ENCODE assay signal across 12 mouse cellular contexts in genomic region chr19:55143391-55144300, GRCm38 (mm10). TPM values are rescaled to one million over a fixed set of nuclear protein-coding genes. Genes with fewer than 3 reads are reported as not detected.
A peak's percentile ranks its signal among the peaks of the same experiment; 100 is the strongest.
DNase-seq lines count a peak whose midpoint lies in the region; ATAC-seq and TF ChIP-seq lines count a peak whose summit lies in the region.
"Had no signal": no experiment of that assay in that cellular context is flagged by ENCODE, and none has a peak within 500 bp of the region (broad histone marks: within the 10 kb centered on the region; RNA-seq: fewer than 3 reads in every experiment).

No protein-coding gene starts in this region.

- H3K36me3 ChIP-seq in forebrain, postnatal 0 days (ENCODE audit: insufficient read depth): no peaks in the 10 kb centered on the region
- no peaks in the 10 kb centered on the region for H3K36me3 ChIP-seq in neural tube, embryonic 13.5 days

- DNase-seq in layer of hippocampus, adult 2 months (ENCODE audit: low spot score in 2 of 2): no peak
- no peak for DNase-seq in layer of hippocampus, adult 8-10 months (ENCODE audit: low spot score in 2 of 2)
- peak; percentile 82 for DNase-seq in embryo, embryonic 10.5 days (ENCODE audit: low spot score)
- DNase-seq in forebrain, postnatal 0 days: peak; percentile 6
- DNase-seq in right cerebral cortex, postnatal 14 days: no peak
- no peak for DNase-seq in adrenal gland, postnatal 25 days
- DNase-seq in layer of hippocampus, adult 11-12 months (ENCODE audit: low spot score): no peak
- DNase-seq: heart, postnatal 14 days; liver had no signal

- TF ChIP-seq CTCF in layer of hippocampus, adult 2 months (conservative IDR thresholded peaks at IDR 0.05): no peak
- no peak for TF ChIP-seq CTCF in forebrain, postnatal 0 days (IDR thresholded peaks at IDR 0.05; ENCODE audit: low read depth)

- H3K4me1 ChIP-seq in forebrain, postnatal 0 days (ENCODE audit: insufficient read depth): no peaks in the 10 kb centered on the region
- H3K4me1 ChIP-seq in neural tube, embryonic 13.5 days (replicated peaks): peaks cover 17% of the 10 kb centered on the region

- no peak overlapping the region for H3K4me3 ChIP-seq in layer of hippocampus, adult 2 months
- H3K4me3 ChIP-seq in forebrain, postnatal 0 days (ENCODE audit: low read depth, low read length): no peak overlapping the region
- H3K4me3 ChIP-seq in neural tube, embryonic 13.5 days: no peak overlapping the region

- peak overlapping the region; percentile 48; the same call in 1 of the 2 replicates for H3K27ac ChIP-seq in layer of hippocampus, adult 2 months
- H3K27ac ChIP-seq in forebrain, postnatal 0 days (ENCODE audit: low read depth, low read length): no peak overlapping the region
- peak overlapping the region; percentile 67 for H3K27ac ChIP-seq in neural tube, embryonic 13.5 days (replicated peaks)

- H3K27me3 ChIP-seq in forebrain, postnatal 0 days (ENCODE audit: insufficient read depth, low read length): no peaks in the 10 kb centered on the region
- H3K27me3 ChIP-seq in neural tube, embryonic 13.5 days: no peaks in the 10 kb centered on the region

- no peak overlapping the region for H3K9ac ChIP-seq in forebrain, postnatal 0 days
- no peak overlapping the region; the same call in 1 of the 2 replicates for H3K9ac ChIP-seq in neural tube, embryonic 13.5 days

- no peak overlapping the region for H3K4me2 ChIP-seq in forebrain, postnatal 0 days (ENCODE audit: low read depth)
- H3K4me2 ChIP-seq in neural tube, embryonic 13.5 days: no peak overlapping the region

- no peaks in the 10 kb centered on the region for H3K9me3 ChIP-seq in forebrain, postnatal 0 days (ENCODE audit: low read length)
- H3K9me3 ChIP-seq in neural tube, embryonic 13.5 days: no peaks in the 10 kb centered on the region

- ATAC-seq in forebrain, postnatal 0 days: peak; percentile 38
- no peak; the same call in 1 of the 2 replicates for ATAC-seq in neural tube, embryonic 13.5 days (ENCODE audit: low read depth)

- 14% methylated on average over 11 of the region's 11 CpGs for WGBS in forebrain, postnatal 0 days
- WGBS in neural tube, embryonic 13.5 days: 10% methylated on average over 11 of the region's 11 CpGs

RNA-seq across cellular contexts. Expression of gene Gpam, which starts 16.6 kb away (rescaled TPM):
- total RNA-seq in layer of hippocampus, adult 2 months (2021): 10 to 100 TPM; 40.9 to 44.5 TPM
- total RNA-seq in layer of hippocampus, adult 8-10 months (2022): 10 to 100 TPM; 47.2 to 72.0 (median 60.2) TPM
- total RNA-seq in forebrain, postnatal 0 days (2014; rRNA removed): 58.6 and 61.4 TPM in 2 replicates
- polyA plus RNA-seq in forebrain, postnatal 0 days (2015; fragmentation: Nextera tagmentation; extraction: Ambion mirVana): 15.8 and 20.6 TPM in 2 replicates
- 19.0 and 19.6 TPM in 2 replicates for polyA plus RNA-seq in neural tube, embryonic 13.5 days (2015; fragmentation: Nextera tagmentation; extraction: Ambion mirVana)
- total RNA-seq in adrenal gland, postnatal 25 days (2021): 573 and 601 TPM in 2 replicates

RNA-seq across cellular contexts. Expression of gene Tectb, which starts 36.9 kb away (rescaled TPM):
- total RNA-seq in layer of hippocampus, adult 2 months (2021): under 1 TPM in 1 of 2 experiments, not detected in 1; 0.15 TPM
- under 1 TPM in 1 of 4 experiments, not detected in 3; 0.16 TPM for total RNA-seq in layer of hippocampus, adult 8-10 months (2022)
- 0.46 TPM in 1 of 2 replicates, not detected in the other for total RNA-seq in forebrain, postnatal 0 days (2014; rRNA removed)
- polyA plus RNA-seq in forebrain, postnatal 0 days (2015; fragmentation: Nextera tagmentation; extraction: Ambion mirVana): 0.16 and 0.20 TPM in 2 replicates
- 0.27 and 0.29 TPM in 2 replicates for polyA plus RNA-seq in neural tube, embryonic 13.5 days (2015; fragmentation: Nextera tagmentation; extraction: Ambion mirVana)
- 0.67 and 1.2 TPM in 2 replicates for total RNA-seq in adrenal gland, postnatal 25 days (2021)
- total RNA-seq: monocyte, adult 5-6 weeks had no signal
- polyA plus RNA-seq: large intestine, adult 2 months had no signal

Comparison
In these comparisons a context has a peak if more than half of its experiments do, and no peak if none do; other contexts are left out.
1. DNase-seq: peak in embryo, embryonic 10.5 days (single experiment) and forebrain, postnatal 0 days (single experiment); none in layer of hippocampus, adult 2 months (0 of 2), layer of hippocampus, adult 8-10 months (0 of 2), right cerebral cortex, postnatal 14 days (single experiment), adrenal gland, postnatal 25 days (single experiment) and layer of hippocampus, adult 11-12 months (single experiment).